ENCODE assay signal across 18 mouse cellular contexts in genomic region chr7:31182863-31183262, GRCm38 (mm10). TPM values are rescaled to one million over a fixed set of nuclear protein-coding genes. Genes with fewer than 3 reads are reported as not detected.
A peak's percentile ranks its signal among the peaks of the same experiment; 100 is the strongest.
DNase-seq lines count a peak whose midpoint lies in the region; ATAC-seq and TF ChIP-seq lines count a peak whose summit lies in the region.
"Had no signal": no experiment of that assay in that cellular context is flagged by ENCODE, and none has a peak within 500 bp of the region (broad histone marks: within the 10 kb centered on the region; RNA-seq: fewer than 3 reads in every experiment).

No protein-coding gene starts in this region.

- TF ChIP-seq CTCF in kidney, adult 2 months (conservative IDR thresholded peaks at IDR 0.05; ENCODE audit: insufficient read depth, insufficient read length, low read depth, low read length): peak; percentile 61
- TF ChIP-seq CTCF in midbrain, postnatal 0 days (IDR thresholded peaks at IDR 0.05): peak; percentile 31

- H3K4me3 ChIP-seq in kidney, adult 2 months (ENCODE audit: insufficient read depth, low read depth, low read length): no peak overlapping the region
- H3K4me3 ChIP-seq in kidney, embryonic 14.5 days (ENCODE audit: low read length): no peak overlapping the region
- H3K4me3 ChIP-seq in midbrain, postnatal 0 days (ENCODE audit: low read depth, low read length): no peak overlapping the region
- H3K4me3 ChIP-seq in midbrain, embryonic 15.5 days: no peak overlapping the region
- H3K4me3 ChIP-seq: forebrain, embryonic 13.5 days; gastrocnemius, adult 2 months; liver, embryonic 13.5 days; neural tube, embryonic 15.5 days had no signal

- no peak for ATAC-seq in kidney, embryonic 14.5 days (ENCODE audit: low FRiP score, low TSS enrichment)
- ATAC-seq in midbrain, postnatal 0 days (ENCODE audit: low FRiP score): no peak
- ATAC-seq in midbrain, embryonic 15.5 days (replicated peaks): no peak
- ATAC-seq in megakaryocyte progenitor cell, adult 5-6 weeks (replicated peaks; ENCODE audit: poor library complexity): peak; percentile 71
- ATAC-seq: forebrain, embryonic 13.5 days; intestine, embryonic 16.5 days had no signal

- no peak for TF ChIP-seq POLR2A in kidney, adult 2 months (IDR thresholded peaks at IDR 0.05; ENCODE audit: low read depth, low read length)

- H3K36me3 ChIP-seq in kidney, adult 2 months (ENCODE audit: control insufficient read depth, insufficient read depth, low read length): no peaks in the 10 kb centered on the region
- H3K36me3 ChIP-seq in kidney, embryonic 14.5 days (ENCODE audit: control insufficient read depth, insufficient read depth, low read length): no peaks in the 10 kb centered on the region
- no peaks in the 10 kb centered on the region for H3K36me3 ChIP-seq in midbrain, postnatal 0 days (ENCODE audit: insufficient read depth, low read length)
- no peaks in the 10 kb centered on the region for H3K36me3 ChIP-seq in midbrain, embryonic 15.5 days (replicated peaks)
- H3K36me3 ChIP-seq: liver, embryonic 13.5 days; neural tube, embryonic 15.5 days had no signal

- 43% methylated on average over 2 of the region's 2 CpGs for WGBS in kidney, adult 2 months
- 36% methylated on average over 2 of the region's 2 CpGs for WGBS in kidney, embryonic 14.5 days
- WGBS in midbrain, postnatal 0 days: 48% methylated on average over 2 of the region's 2 CpGs
- WGBS in midbrain, embryonic 15.5 days: 37% methylated on average over 2 of the region's 2 CpGs

- no peak overlapping the region for H3K4me2 ChIP-seq in kidney, embryonic 14.5 days (replicated peaks; ENCODE audit: low read depth, low read length)
- H3K4me2 ChIP-seq in midbrain, postnatal 0 days (ENCODE audit: low read depth, low read length, poor library complexity, severe bottlenecking): no peak overlapping the region
- no peak overlapping the region for H3K4me2 ChIP-seq in midbrain, embryonic 15.5 days
- H3K4me2 ChIP-seq: forebrain, embryonic 13.5 days; liver, embryonic 13.5 days; neural tube, embryonic 15.5 days had no signal

- no peak overlapping the region for H3K9ac ChIP-seq in kidney, embryonic 14.5 days (ENCODE audit: low read depth, low read length)
- H3K9ac ChIP-seq in midbrain, postnatal 0 days (replicated peaks; ENCODE audit: low read length, poor library complexity, severe bottlenecking): no peak overlapping the region
- H3K9ac ChIP-seq in midbrain, embryonic 15.5 days: no peak overlapping the region
- H3K9ac ChIP-seq: forebrain, embryonic 13.5 days; liver, embryonic 13.5 days; neural tube, embryonic 15.5 days had no signal

- no peaks in the 10 kb centered on the region for H3K4me1 ChIP-seq in kidney, adult 2 months (ENCODE audit: control insufficient read depth, insufficient read depth, low read length)
- no peaks in the 10 kb centered on the region for H3K4me1 ChIP-seq in kidney, embryonic 14.5 days (ENCODE audit: control insufficient read depth, insufficient read depth, low read length)
- no peaks in the 10 kb centered on the region for H3K4me1 ChIP-seq in midbrain, postnatal 0 days (ENCODE audit: insufficient read depth, low read length)
- H3K4me1 ChIP-seq in midbrain, embryonic 15.5 days: no peaks in the 10 kb centered on the region
- H3K4me1 ChIP-seq: forebrain, embryonic 13.5 days; liver, embryonic 13.5 days; neural tube, embryonic 15.5 days had no signal

- no peaks in the 10 kb centered on the region for H3K9me3 ChIP-seq in kidney, embryonic 14.5 days (ENCODE audit: control insufficient read depth, low read length)
- H3K9me3 ChIP-seq in midbrain, postnatal 0 days (ENCODE audit: low read length): no peaks in the 10 kb centered on the region
- H3K9me3 ChIP-seq in midbrain, embryonic 15.5 days: no peaks in the 10 kb centered on the region
- H3K9me3 ChIP-seq: forebrain, embryonic 13.5 days; liver, embryonic 13.5 days; neural tube, embryonic 15.5 days had no signal

- peak; percentile 32 for DNase-seq in kidney, adult 2 months
- DNase-seq in midbrain, postnatal 0 days (ENCODE audit: low spot score): no peak
- DNase-seq in NIH3T3 (ENCODE audit: low read depth): peak; percentile 11
- no peak for DNase-seq in adipocyte (ENCODE audit: low spot score)
- no peak for DNase-seq in frontal cortex, postnatal 36 days (ENCODE audit: low spot score in 2 of 2)
- DNase-seq: cerebellum, adult 18-20 months; gastrocnemius, adult 2 months; heart, postnatal 4 days; layer of hippocampus, adult 9-11 months; liver, embryonic 13.5 days; retina, postnatal 1 day; thymus, adult 2 months had no signal

- no peak overlapping the region for H3K27ac ChIP-seq in kidney, adult 2 months (ENCODE audit: insufficient read depth, low read depth, low read length)
- no peak overlapping the region for H3K27ac ChIP-seq in kidney, embryonic 14.5 days (ENCODE audit: low read depth, low read length)
- no peak overlapping the region for H3K27ac ChIP-seq in midbrain, postnatal 0 days (ENCODE audit: low read depth, low read length)
- no peak overlapping the region for H3K27ac ChIP-seq in midbrain, embryonic 15.5 days
- H3K27ac ChIP-seq: forebrain, embryonic 13.5 days; gastrocnemius, adult 2 months; liver, embryonic 13.5 days; neural tube, embryonic 15.5 days had no signal

- H3K27me3 ChIP-seq in kidney, adult 2 months (replicated peaks; ENCODE audit: control insufficient read depth, insufficient read depth, low read length): no peaks in the 10 kb centered on the region
- H3K27me3 ChIP-seq in kidney, embryonic 14.5 days (ENCODE audit: control insufficient read depth, insufficient read depth, low read length): no peaks in the 10 kb centered on the region; the same call in 1 of the 2 replicates
- no peaks in the 10 kb centered on the region for H3K27me3 ChIP-seq in midbrain, postnatal 0 days (ENCODE audit: insufficient read depth, low read length)
- 0 out of 2 replicates have a peak, but pooled peaks cover 5% of the 10 kb centered on the region for H3K27me3 ChIP-seq in midbrain, embryonic 15.5 days (replicated peaks)
- H3K27me3 ChIP-seq: liver, embryonic 13.5 days had no signal

RNA-seq across cellular contexts. Expression of gene Gramd1a, which starts 27.2 kb away (rescaled TPM):
- 53.8 and 57.1 TPM in 2 replicates for polyA plus RNA-seq in kidney, adult 2 months (2012; rRNA removed)
- polyA plus RNA-seq in kidney, embryonic 14.5 days (2014; fragmentation: Nextera tagmentation; extraction: Ambion mirVana): 50.3 and 61.9 TPM in 2 replicates
- 253 and 270 TPM in 2 replicates for total RNA-seq in midbrain, postnatal 0 days (2014; rRNA removed)
- polyA plus RNA-seq in midbrain, postnatal 0 days (2015; fragmentation: Nextera tagmentation; extraction: Ambion mirVana): 160 and 177 TPM in 2 replicates
- polyA plus RNA-seq in midbrain, embryonic 15.5 days (2015; fragmentation: Nextera tagmentation; extraction: Ambion mirVana): 262 and 274 TPM in 2 replicates
- total RNA-seq in megakaryocyte progenitor cell, adult 5-6 weeks (2015): 67.1 and 71.7 TPM in 2 replicates
- 24.6 and 28.8 TPM in 2 replicates for total RNA-seq in megakaryocyte progenitor cell, adult 5-6 weeks (2017)

RNA-seq across cellular contexts. Expression of gene Scn1b, which starts 56.1 kb away (rescaled TPM):
- 25.1 and 27.9 TPM in 2 replicates for polyA plus RNA-seq in kidney, adult 2 months (2012; rRNA removed)
- 1.0 and 1.6 TPM in 2 replicates for polyA plus RNA-seq in kidney, embryonic 14.5 days (2014; fragmentation: Nextera tagmentation; extraction: Ambion mirVana)
- total RNA-seq in midbrain, postnatal 0 days (2014; rRNA removed): 45.0 and 57.5 TPM in 2 replicates
- polyA plus RNA-seq in midbrain, postnatal 0 days (2015; fragmentation: Nextera tagmentation; extraction: Ambion mirVana): 32.3 and 35.8 TPM in 2 replicates
- polyA plus RNA-seq in midbrain, embryonic 15.5 days (2015; fragmentation: Nextera tagmentation; extraction: Ambion mirVana): 9.2 and 9.9 TPM in 2 replicates
- not detected in 2 replicates for total RNA-seq in megakaryocyte progenitor cell, adult 5-6 weeks (2015)
- total RNA-seq in megakaryocyte progenitor cell, adult 5-6 weeks (2017): 0.17 and 0.37 TPM in 2 replicates

Comparison
In these comparisons a context has a peak if more than half of its experiments do, and no peak if none do; other contexts are left out.
1. DNase-seq: peak in kidney, adult 2 months (single experiment) and NIH3T3 (single experiment); none in midbrain, postnatal 0 days (single experiment), adipocyte (single experiment) and frontal cortex, postnatal 36 days (0 of 2).